Mouse (Mus musculus) embryonic fibroblast, embryonic 13.5 days (primary cell): ENCODE measurements around the gene Gm26558.

Experiments
- CTCF ChIP-seq: IDR thresholded peaks from 2 replicates; pipeline ENCODE4 v1.5.1; 2011; ENCODE audit warnings: mild to moderate bottlenecking, control low read depth, low read length, moderate library complexity, borderline replicate concordance; ENCODE audit not compliant: insufficient read depth
- POLR2A ChIP-seq: IDR thresholded peaks from 2 replicates; pipeline ENCODE4 v1.6.1; 2011; ENCODE audit warnings: low read depth, mild to moderate bottlenecking, control low read depth, low read length, moderate library complexity

DNA sequence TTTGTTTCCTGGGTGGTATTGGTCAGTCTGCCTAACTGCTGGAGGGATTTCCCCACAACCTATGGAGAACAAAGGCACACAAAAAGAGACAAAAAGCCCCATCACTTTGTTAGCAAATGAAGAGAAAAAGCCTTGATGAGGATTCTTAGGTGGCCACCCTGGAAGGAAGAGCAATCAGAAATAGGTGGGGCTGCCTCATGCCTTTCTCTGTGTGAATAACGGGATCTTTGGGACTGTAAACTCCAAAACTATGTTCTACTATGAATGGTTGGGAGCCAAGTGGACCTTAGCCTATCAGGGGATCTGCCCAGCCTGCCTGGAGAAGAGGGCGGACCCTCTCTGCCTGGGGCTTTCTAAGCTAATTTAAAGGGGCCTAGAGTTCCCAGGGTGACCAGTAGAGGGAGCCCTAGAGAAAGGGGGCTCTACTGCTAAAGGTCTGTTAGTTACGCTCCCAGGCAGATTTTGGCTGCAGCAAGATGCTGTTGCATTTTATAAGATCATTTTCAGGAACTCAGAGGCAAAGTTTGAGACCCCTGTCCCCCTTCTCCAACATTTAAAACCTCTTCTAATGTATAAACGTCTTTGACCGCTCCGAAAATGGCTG is 42.6 kb downstream of the Gm26558 start:
- TF ChIP-seq CTCF (no peak), POLR2A (no peak)
